Mouse (Mus musculus) intestine, postnatal 0 days (tissue): ENCODE measurements around the gene Smarce1. TPM values are rescaled to one million over a fixed set of nuclear protein-coding genes. Genes with fewer than 3 reads are reported as not detected.

Source experiments
- ATAC-seq: fragments of 200-750 bp; cut with Nextera tagmentation; 2 replicates; pipeline ENCODE4 v1.8.0; 2017; ENCODE audit warnings: mild to moderate bottlenecking, moderate TSS enrichment, moderate library complexity
- H3K27ac ChIP-seq: fragments of 300-500 bp; sonication (generic); 2 replicates; pipeline ENCODE4 v1.5.1; 2014; ENCODE audit warnings: mild to moderate bottlenecking, low read depth, low read length, moderate library complexity
- H3K27me3 ChIP-seq: fragments of 300-500 bp; sonication (generic); replicated peaks from 2 replicates; pipeline ENCODE4 v1.6.1; 2014; ENCODE audit warnings: low read length, mixed read lengths; ENCODE audit not compliant: control insufficient read depth, insufficient read depth
- H3K36me3 ChIP-seq: fragments of 300-500 bp; sonication (generic); 2 replicates; pipeline ENCODE4 v1.6.1; 2014; ENCODE audit warnings: mild to moderate bottlenecking, moderate library complexity; ENCODE audit not compliant: control insufficient read depth, insufficient read depth
- H3K4me1 ChIP-seq: fragments of 300-500 bp; sonication (generic); replicated peaks from 2 replicates; pipeline ENCODE4 v1.6.1; 2014; ENCODE audit warnings: antibody characterized with exemption, low read length, mixed read lengths; ENCODE audit not compliant: control insufficient read depth, insufficient read depth
- H3K4me2 ChIP-seq: fragments of 300-500 bp; sonication (generic); replicated peaks from 2 replicates; pipeline ENCODE4 v1.6.1; 2014; ENCODE audit warnings: low read depth, mild to moderate bottlenecking, moderate library complexity
- H3K4me3 ChIP-seq: fragments of 300-500 bp; sonication (generic); 2 replicates; pipeline ENCODE4 v1.5.1; 2014; ENCODE audit warnings: low read depth, low read length
- H3K9ac ChIP-seq: fragments of 300-500 bp; sonication (generic); 2 replicates; pipeline ENCODE4 v1.6.1; 2014; ENCODE audit warnings: mild to moderate bottlenecking, low read depth, low read length
- H3K9me3 ChIP-seq: fragments of 300-500 bp; sonication (generic); 2 replicates; pipeline ENCODE4 v1.6.1; 2016; ENCODE audit warnings: mixed run types; ENCODE audit not compliant: control insufficient read depth
- CTCF ChIP-seq: sonication (generic); IDR thresholded peaks from 2 replicates; pipeline ENCODE4 v1.5.1; 2016; ENCODE audit warnings: low read depth, mild to moderate bottlenecking, control low read depth, antibody characterized with exemption, moderate library complexity
- WGBS: fragments of 180-500 bp; shearing (Covaris S2); extraction: QIAGEN DNeasy Blood & Tissue Kit; methylation state at CpG from one replicate; pipeline ENCODE4 v1.1.7; 2014; 5-methylcytosine and 5-hydroxymethylcytosine counted together
- polyA plus RNA-seq: library from polyadenylated mRNA; unstranded; fragments of >200 nt; fragmentation: Nextera tagmentation; extraction: Ambion mirVana; gene quantifications from 2 replicates; pipeline ENCODE4 v1.2.1, GENCODE M21; 2015

The Smarce1 gene
- polyA plus RNA-seq, 1 experiment from 2014 or later, result 73.1 TPM

- Histone ChIP-seq H3K4me1 (no peaks in the 10 kb centered on the region), H3K27me3 (no peaks in the 10 kb centered on the region), H3K36me3 (no peaks in the 10 kb centered on the region), H3K4me3 (no peak overlapping the region), H3K9ac (no peak overlapping the region), H3K9me3 (no peaks in the 10 kb centered on the region), H3K27ac (no peak overlapping the region), H3K4me2 (no peak overlapping the region)
- TF ChIP-seq CTCF, result no peak
- no peak for ATAC-seq
- WGBS, result 88% methylated on average over 2 of the region's 2 CpGs
Observed at GRCm38 (mm10) chr11:99169438-99169837, 61.4 kb downstream of the Smarce1 start.

DNA sequence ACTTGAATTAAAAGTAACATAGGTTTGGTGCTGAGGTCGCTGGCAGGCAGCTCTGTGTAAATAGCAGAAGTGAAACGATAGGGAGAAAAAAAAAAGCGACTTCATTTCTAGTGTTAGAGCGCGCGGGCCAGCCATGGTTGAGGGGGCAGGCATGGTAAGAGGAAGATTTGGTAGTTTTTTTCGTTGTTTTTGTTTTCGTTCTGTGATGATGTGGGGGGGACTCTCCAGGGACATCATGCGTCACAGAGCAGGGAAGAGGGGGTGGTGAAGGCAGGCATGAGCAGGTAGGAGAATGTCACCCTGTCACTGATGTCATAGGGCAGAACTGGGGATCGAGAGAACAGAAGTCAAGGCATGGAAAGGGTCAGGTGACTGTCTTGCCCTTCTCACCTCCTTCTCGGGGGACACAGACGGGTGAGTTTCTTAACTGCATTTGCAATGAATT is 62.8 kb downstream of the Smarce1 start:
- H3K9me3 ChIP-seq, result no peaks in the 10 kb centered on the region
- no peaks in the 10 kb centered on the region for H3K36me3 ChIP-seq
- H3K27me3 ChIP-seq, result no peaks in the 10 kb centered on the region
- H3K4me1 ChIP-seq, result no peaks in the 10 kb centered on the region
- WGBS, result 65% methylated on average over 12 of the region's 12 CpGs
- 0 out of 2 replicates have a peak overlapping the region, but pooled peaks have one; percentile 1 for H3K4me2 ChIP-seq
- ATAC-seq, result no peak
- no peak overlapping the region for H3K9ac ChIP-seq
- H3K4me3 ChIP-seq, result no peak overlapping the region
- TF ChIP-seq CTCF, result no peak
- H3K27ac ChIP-seq, result no peak overlapping the region

- no peaks in the 10 kb centered on the region for H3K36me3 ChIP-seq
- H3K4me2 ChIP-seq, result no peak overlapping the region
- no peaks in the 10 kb centered on the region for H3K9me3 ChIP-seq
- H3K27ac ChIP-seq, result no peak overlapping the region
- no peaks in the 10 kb centered on the region for H3K27me3 ChIP-seq
- H3K4me1 ChIP-seq, result no peaks in the 10 kb centered on the region
- WGBS, result 80% methylated on average over 7 of the region's 7 CpGs
- no peak overlapping the region for H3K4me3 ChIP-seq
- no peak for ATAC-seq
- TF ChIP-seq CTCF, result no peak
- H3K9ac ChIP-seq, result no peak overlapping the region
Observed at GRCm38 (mm10) chr11:99167576-99167975, 63.2 kb downstream of the Smarce1 start.

DNA sequence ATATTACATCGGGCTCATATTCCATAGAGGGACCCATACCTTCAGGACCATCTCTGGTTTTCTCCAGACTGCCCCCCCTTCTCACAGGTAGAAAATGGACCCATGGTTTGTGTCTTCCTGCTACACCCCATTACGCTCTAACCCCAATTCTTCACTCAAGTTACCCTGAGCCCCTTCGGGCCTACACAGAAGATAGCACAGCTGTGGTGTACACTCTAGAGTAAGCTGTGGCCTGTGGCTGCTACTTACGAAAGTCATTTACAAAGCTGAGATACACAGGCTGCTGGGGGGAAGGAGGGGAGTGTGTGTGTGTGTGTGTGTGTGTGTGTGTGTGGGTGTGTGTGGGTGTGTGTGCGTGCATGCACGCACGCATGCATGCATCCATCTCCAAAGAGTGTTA is 64.6 kb downstream of the Smarce1 start:
- H3K4me1 ChIP-seq, result no peaks in the 10 kb centered on the region
- H3K9me3 ChIP-seq, result no peaks in the 10 kb centered on the region
- H3K4me3 ChIP-seq, result no peak overlapping the region
- WGBS, result 92% methylated on average over 7 of the region's 7 CpGs
- H3K27ac ChIP-seq, result no peak overlapping the region
- H3K4me2 ChIP-seq, result no peak overlapping the region
- no peak overlapping the region for H3K9ac ChIP-seq
- H3K36me3 ChIP-seq, result no peaks in the 10 kb centered on the region
- no peak for TF ChIP-seq CTCF
- no peaks in the 10 kb centered on the region for H3K27me3 ChIP-seq
- ATAC-seq, result no peak

- Histone ChIP-seq H3K27me3 (no peaks in the 10 kb centered on the region), H3K4me2 (no peak overlapping the region), H3K4me1 (no peaks in the 10 kb centered on the region), H3K4me3 (no peak overlapping the region), H3K9me3 (no peaks in the 10 kb centered on the region), H3K9ac (no peak overlapping the region), H3K27ac (no peak overlapping the region), H3K36me3 (no peaks in the 10 kb centered on the region)
- 62% methylated on average over 11 of the region's 11 CpGs for WGBS
- ATAC-seq, result no peak
- no peak for TF ChIP-seq CTCF
Observed at GRCm38 (mm10) chr11:99165031-99165752, 65.6 kb downstream of the Smarce1 start.

DNA sequence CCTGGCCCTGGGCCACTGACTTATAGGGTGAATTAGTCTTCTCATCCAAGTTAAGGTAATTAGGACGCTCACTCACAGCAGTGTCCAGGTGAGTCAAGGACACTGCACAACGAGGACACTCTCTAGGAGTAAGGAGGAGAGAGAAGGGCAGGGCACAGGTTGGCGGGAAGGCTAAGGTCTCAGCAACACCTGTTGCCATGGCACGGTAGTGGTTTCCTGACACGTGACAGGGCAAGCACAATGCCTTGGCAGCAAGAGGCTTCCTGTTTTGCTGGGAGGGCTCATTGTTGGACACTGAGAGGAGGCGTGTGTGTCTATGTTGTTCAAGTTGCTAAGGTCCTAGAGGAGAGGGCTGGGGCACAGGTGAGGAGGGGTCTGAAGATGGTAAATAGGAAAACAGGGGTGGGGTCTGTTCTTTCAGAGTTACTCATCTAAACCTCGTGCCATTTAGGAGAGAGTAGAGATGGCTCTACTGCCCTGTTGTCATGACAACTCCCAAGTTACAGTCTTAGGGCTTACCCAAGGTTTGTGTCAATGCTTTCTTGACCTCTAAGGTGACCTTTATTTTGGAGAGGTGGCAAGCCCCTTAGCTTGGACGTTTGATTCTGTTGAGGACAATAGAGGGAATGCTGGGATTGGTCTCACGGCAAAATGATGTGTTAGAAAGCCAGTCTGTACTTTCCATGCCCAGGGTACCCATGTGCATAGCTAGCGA is 67.7 kb downstream of the Smarce1 start:
- Histone ChIP-seq H3K27me3 (no peaks in the 10 kb centered on the region), H3K9me3 (no peaks in the 10 kb centered on the region), H3K9ac (no peak overlapping the region), H3K4me2 (no peak overlapping the region), H3K27ac (no peak overlapping the region), H3K4me3 (no peak overlapping the region), H3K36me3 (no peaks in the 10 kb centered on the region), H3K4me1 (no peaks in the 10 kb centered on the region)
- WGBS, result 70% methylated on average over 10 of the region's 10 CpGs
- no peak for ATAC-seq
- no peak for TF ChIP-seq CTCF
